Mouse (Mus musculus): ENCODE measurements around the gene 4930470P17Rik. TPM values are rescaled to one million over a fixed set of nuclear protein-coding genes. Genes with fewer than 3 reads are reported as not detected.

Gene 4930470P17Rik
- total RNA-seq, 2 experiments from 2014 or later, result not detected

DNA sequence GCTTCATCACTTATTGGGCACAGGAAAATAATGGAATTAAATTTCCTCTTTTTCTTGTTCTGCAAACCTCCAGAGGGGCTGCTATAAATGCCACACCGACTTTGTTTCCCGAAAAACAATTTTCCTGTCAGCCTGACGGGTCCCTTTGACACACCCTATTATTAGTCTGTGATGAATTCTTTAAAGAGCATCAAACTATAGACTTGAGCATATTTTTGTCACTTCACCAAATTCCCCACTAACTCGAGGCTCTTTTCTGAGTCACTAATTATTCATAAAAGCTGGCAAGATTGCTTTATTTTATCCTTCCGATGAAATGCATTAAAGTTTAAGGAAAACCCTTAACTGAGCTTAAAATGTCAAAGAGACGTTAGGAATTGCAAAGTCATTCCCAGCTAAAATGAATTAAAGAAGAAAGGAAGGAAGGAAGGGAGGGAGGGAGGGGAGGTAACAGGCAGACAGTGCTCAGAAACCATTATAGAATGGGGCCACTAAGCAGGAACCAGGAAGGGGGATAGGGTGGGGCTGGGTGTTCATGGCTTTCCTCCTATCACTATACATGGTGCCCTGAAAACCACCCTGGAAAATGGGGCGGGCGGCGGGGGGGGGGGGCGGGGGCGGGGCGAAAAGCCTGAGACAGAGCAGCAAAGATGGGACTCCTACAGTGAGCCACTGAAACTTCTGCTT lies 67.6 kb downstream of the 4930470P17Rik start:
- ATAC-seq (replicated peaks; ENCODE audit: low FRiP score, low TSS enrichment, poor library complexity, severe bottlenecking), result no peak

DNA sequence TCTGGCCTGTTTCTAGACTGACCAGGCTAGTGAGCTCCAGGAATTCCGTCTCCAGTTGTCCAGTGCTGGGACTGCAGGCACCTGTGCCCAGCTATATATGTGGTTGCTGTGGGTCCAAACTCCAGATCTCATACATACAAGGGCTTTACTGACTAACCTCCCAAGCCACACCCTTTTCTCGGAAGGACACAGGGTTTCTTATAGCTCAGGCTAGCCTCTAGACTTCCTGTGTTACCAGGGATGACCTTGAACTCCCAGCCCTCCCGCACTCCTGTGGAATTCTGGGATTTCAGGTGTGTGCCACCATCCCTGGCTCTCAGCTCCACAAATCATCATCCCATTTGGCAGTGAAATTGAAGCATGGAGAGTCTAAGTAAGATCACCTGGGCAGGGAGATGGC lies 71.6 kb downstream of the 4930470P17Rik start:
- no peak for ATAC-seq (replicated peaks; ENCODE audit: low FRiP score, low TSS enrichment, poor library complexity, severe bottlenecking)

DNA sequence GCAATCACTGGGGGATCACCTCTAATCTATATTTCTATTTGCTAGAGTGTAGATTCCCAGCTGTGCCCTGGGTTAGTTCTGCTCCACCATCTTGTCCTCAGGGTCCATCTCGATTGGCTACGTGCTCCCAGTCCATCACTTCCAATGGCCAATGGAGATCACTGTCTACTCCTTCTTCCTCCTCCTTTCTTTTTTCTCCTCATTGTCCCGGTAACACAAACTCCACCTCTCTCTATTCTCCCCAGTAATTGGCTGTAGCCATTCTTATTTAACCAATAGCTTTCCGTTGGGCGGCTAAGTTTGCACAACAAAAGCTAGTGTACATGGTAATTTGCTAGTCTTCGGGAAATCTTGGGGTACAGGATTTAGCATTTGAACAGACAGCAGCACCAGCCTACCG lies 72.1 kb downstream of the 4930470P17Rik start:
- ATAC-seq (replicated peaks; ENCODE audit: low FRiP score, low TSS enrichment, poor library complexity, severe bottlenecking), result no peak

Other genes starting within 250 kb of the 4930470P17Rik start
- not detected in 2 replicates for gene Bcas1, start 174.2 kb downstream of the 4930470P17Rik start, total RNA-seq (2014; fragmentation: Nextera tagmentation)
- 0.61 TPM in 1 of 2 replicates, not detected in the other for gene Bcas1, start 174.2 kb downstream of the 4930470P17Rik start, total RNA-seq (2017)
- gene Pfdn4, start 105.6 kb downstream of the 4930470P17Rik start, total RNA-seq (2014; fragmentation: Nextera tagmentation), result 53.8 and 62.9 TPM in 2 replicates
- gene Pfdn4, start 105.6 kb downstream of the 4930470P17Rik start, total RNA-seq (2017), result 90.7 and 91.2 TPM in 2 replicates
- gene Cyp24a1, start 104.9 kb downstream of the 4930470P17Rik start, total RNA-seq (2014; fragmentation: Nextera tagmentation), result not detected in 2 replicates
- gene Cyp24a1, start 104.9 kb downstream of the 4930470P17Rik start, total RNA-seq (2017), result not detected in 2 replicates
- gene Dok5, start 129.8 kb upstream of the 4930470P17Rik start, total RNA-seq (2014; fragmentation: Nextera tagmentation), result not detected in 2 replicates
- gene Dok5, start 129.8 kb upstream of the 4930470P17Rik start, total RNA-seq (2017), result not detected in 2 replicates